Mouse (Mus musculus): Measurements from ENCODE around the gene Thoc3.
"Not testable (repeated sequence)": the region's sequence is repeated elsewhere in the genome, so short reads cannot be mapped to it uniquely, and the experiment has no call there.

Thoc3 gene

GRCm38 (mm10) chr13:54468098-54469011 lies at the start of gene Thoc3:
Gene Thoc3 (minus strand): TSS chr13:54468849.
- peak; percentile 93 for DNase-seq (ENCODE audit: low read depth, low spot score)

GRCm38 (mm10) chr13:54505920-54506319 lies 37.3 kb upstream of the Thoc3 start:
- no peak for DNase-seq (ENCODE audit: low read depth, low spot score)

- peak; percentile 47 for DNase-seq (ENCODE audit: low read depth, low spot score)
Observed at GRCm38 (mm10) chr13:54504611-54505260, 36.1 kb upstream of the Thoc3 start.

- DNase-seq (ENCODE audit: low read depth, low spot score) = peak; percentile 56
Observed at GRCm38 (mm10) chr13:54503604-54504521, 35.2 kb upstream of the Thoc3 start, which contains the start of gene Simc1. Gene Simc1 (plus strand): TSS chr13:54503779.

- DNase-seq (ENCODE audit: low read depth, low spot score) = no peak
Observed at GRCm38 (mm10) chr13:54503278-54503603, 34.6 kb upstream of the Thoc3 start.

- DNase-seq (ENCODE audit: low read depth, low spot score) = no peak
Observed at GRCm38 (mm10) chr13:54501957-54502690, 33.5 kb upstream of the Thoc3 start.

GRCm38 (mm10) chr13:54501352-54501751 lies 32.7 kb upstream of the Thoc3 start:
- no peak for DNase-seq (ENCODE audit: low read depth, low spot score)

- not testable (repeated sequence) for DNase-seq (ENCODE audit: low read depth, low spot score)
Observed at GRCm38 (mm10) chr13:54499551-54499950, 30.9 kb upstream of the Thoc3 start.

- no peak for DNase-seq (ENCODE audit: low read depth, low spot score)
Observed at GRCm38 (mm10) chr13:54491381-54491780, 22.7 kb upstream of the Thoc3 start.

- DNase-seq (ENCODE audit: low read depth, low spot score) = no peak
Observed at GRCm38 (mm10) chr13:54490411-54490810, 21.8 kb upstream of the Thoc3 start.

GRCm38 (mm10) chr13:54481498-54481897 lies 12.8 kb upstream of the Thoc3 start:
- no peak for DNase-seq (ENCODE audit: low read depth, low spot score)

GRCm38 (mm10) chr13:54479286-54479685 lies 10.6 kb upstream of the Thoc3 start:
- DNase-seq (ENCODE audit: low read depth, low spot score) = no peak

GRCm38 (mm10) chr13:54475702-54476101 lies 7.1 kb upstream of the Thoc3 start:
- no peak for DNase-seq (ENCODE audit: low read depth, low spot score)

- DNase-seq (ENCODE audit: low read depth, low spot score) = no peak
Observed at GRCm38 (mm10) chr13:54474996-54475395, 6.3 kb upstream of the Thoc3 start.

GRCm38 (mm10) chr13:54471967-54472366 lies 3.3 kb upstream of the Thoc3 start:
- DNase-seq (ENCODE audit: low read depth, low spot score) = peak; percentile 64

- no peak for DNase-seq (ENCODE audit: low read depth, low spot score)
Observed at GRCm38 (mm10) chr13:54469012-54469354, 334 bp upstream of the Thoc3 start.

GRCm38 (mm10) chr13:54459282-54459681 lies 9.4 kb downstream of the Thoc3 start:
- no peak for DNase-seq (ENCODE audit: low read depth, low spot score)

GRCm38 (mm10) chr13:54457062-54457461 lies 11.6 kb downstream of the Thoc3 start:
- DNase-seq (ENCODE audit: low read depth, low spot score) = peak; percentile 64

- DNase-seq (ENCODE audit: low read depth, low spot score) = peak; percentile 87
Observed at GRCm38 (mm10) chr13:54447496-54448224, 21.0 kb downstream of the Thoc3 start.

GRCm38 (mm10) chr13:54446686-54447495 lies 21.8 kb downstream of the Thoc3 start:
- peak; percentile 82 for DNase-seq (ENCODE audit: low read depth, low spot score)
